ENCODE assay signal across 10 mouse cellular contexts in genomic region chr15:98614551-98614950, GRCm38 (mm10). TPM values are rescaled to one million over a fixed set of nuclear protein-coding genes. Genes with fewer than 3 reads are reported as not detected.
DNase-seq lines count a peak whose midpoint lies in the region; ATAC-seq and TF ChIP-seq lines count a peak whose summit lies in the region.
"Had no signal": no experiment of that assay in that cellular context is flagged by ENCODE, and none has a peak within 500 bp of the region (broad histone marks: within the 10 kb centered on the region; RNA-seq: fewer than 3 reads in every experiment).

No protein-coding gene starts in this region.

- 45% methylated on average over 9 of the region's 9 CpGs for WGBS in embryonic facial prominence, embryonic 12.5 days
- 73% methylated on average over 9 of the region's 9 CpGs for WGBS in embryonic facial prominence, embryonic 10.5 days
- 58% methylated on average over 9 of the region's 9 CpGs for WGBS in midbrain, embryonic 12.5 days
- WGBS in midbrain, embryonic 10.5 days: 74% methylated on average over 9 of the region's 9 CpGs
- 17% methylated on average over 9 of the region's 9 CpGs for WGBS in small intestine, adult 2 months

- H3K4me1 ChIP-seq in embryonic facial prominence, embryonic 12.5 days: peaks cover 12% of the 10 kb centered on the region; the same call in 1 of the 2 replicates
- H3K4me1 ChIP-seq in embryonic facial prominence, embryonic 10.5 days: peaks cover 24% of the 10 kb centered on the region
- peaks cover 12% of the 10 kb centered on the region for H3K4me1 ChIP-seq in midbrain, embryonic 12.5 days
- peaks cover 33% of the 10 kb centered on the region for H3K4me1 ChIP-seq in midbrain, embryonic 10.5 days
- H3K4me1 ChIP-seq in small intestine, adult 2 months (ENCODE audit: control insufficient read depth, insufficient read depth, insufficient read length, low read length): peaks cover 9% of the 10 kb centered on the region

- H3K4me2 ChIP-seq in embryonic facial prominence, embryonic 12.5 days (replicated peaks): no peak overlapping the region
- H3K4me2 ChIP-seq in midbrain, embryonic 12.5 days (replicated peaks): no peak overlapping the region

- no peak overlapping the region for H3K9ac ChIP-seq in embryonic facial prominence, embryonic 12.5 days
- H3K9ac ChIP-seq in midbrain, embryonic 12.5 days (replicated peaks): no peak overlapping the region

- TF ChIP-seq CTCF in small intestine, adult 2 months (IDR thresholded peaks at IDR 0.05; ENCODE audit: extremely low read depth, insufficient read length, insufficient replicate concordance, low read depth, low read length): no peak

- TF ChIP-seq POLR2A in small intestine, adult 2 months (IDR thresholded peaks at IDR 0.05; ENCODE audit: low read depth, low read length): no peak

- peaks cover 4% of the 10 kb centered on the region; the same call in 1 of the 2 replicates for H3K27me3 ChIP-seq in embryonic facial prominence, embryonic 12.5 days
- H3K27me3 ChIP-seq in embryonic facial prominence, embryonic 10.5 days (replicated peaks; ENCODE audit: low read depth, poor library complexity, severe bottlenecking): peaks cover 25% of the 10 kb centered on the region
- H3K27me3 ChIP-seq in midbrain, embryonic 12.5 days: peaks cover 27% of the 10 kb centered on the region
- H3K27me3 ChIP-seq in midbrain, embryonic 10.5 days (ENCODE audit: low read depth, poor library complexity, severe bottlenecking): peaks cover 38% of the 10 kb centered on the region
- no peaks in the 10 kb centered on the region for H3K27me3 ChIP-seq in small intestine, adult 2 months (ENCODE audit: control insufficient read depth, insufficient read depth, low read length)

- no peak overlapping the region for H3K4me3 ChIP-seq in embryonic facial prominence, embryonic 12.5 days
- H3K4me3 ChIP-seq in embryonic facial prominence, embryonic 10.5 days: no peak overlapping the region
- no peak overlapping the region for H3K4me3 ChIP-seq in midbrain, embryonic 12.5 days
- H3K4me3 ChIP-seq in midbrain, embryonic 10.5 days: no peak overlapping the region
- H3K4me3 ChIP-seq in small intestine, adult 2 months (ENCODE audit: low read depth, low read length): no peak overlapping the region

- peak overlapping the region; percentile 36; the same call in 1 of the 2 replicates for H3K27ac ChIP-seq in embryonic facial prominence, embryonic 12.5 days
- no peak overlapping the region for H3K27ac ChIP-seq in embryonic facial prominence, embryonic 10.5 days (replicated peaks)
- H3K27ac ChIP-seq in midbrain, embryonic 12.5 days (replicated peaks): peak overlapping the region; percentile 2; the same call in 1 of the 2 replicates
- no peak overlapping the region; the same call in 1 of the 2 replicates for H3K27ac ChIP-seq in midbrain, embryonic 10.5 days (replicated peaks)
- peak overlapping the region; percentile 89 for H3K27ac ChIP-seq in small intestine, adult 2 months (ENCODE audit: insufficient read depth, low read depth, low read length)

- DNase-seq in embryonic facial prominence, embryonic 10.5 days (ENCODE audit: low spot score): no peak
- no peak for DNase-seq in midbrain, embryonic 10.5 days (ENCODE audit: low spot score)
- peak; percentile 69 to 75 for DNase-seq in kidney, adult 8-10 months
- no peak for DNase-seq in urinary bladder, adult 2 months (ENCODE audit: low spot score)
- no peak for DNase-seq in layer of hippocampus, adult 8-10 months (ENCODE audit: low spot score in 2 of 2)

- H3K36me3 ChIP-seq in embryonic facial prominence, embryonic 12.5 days: no peaks in the 10 kb centered on the region
- H3K36me3 ChIP-seq in embryonic facial prominence, embryonic 10.5 days (replicated peaks): no peaks in the 10 kb centered on the region
- H3K36me3 ChIP-seq in midbrain, embryonic 12.5 days: no peaks in the 10 kb centered on the region
- H3K36me3 ChIP-seq in midbrain, embryonic 10.5 days: no peaks in the 10 kb centered on the region
- H3K36me3 ChIP-seq in small intestine, adult 2 months (ENCODE audit: control insufficient read depth, insufficient read depth, low read length): no peaks in the 10 kb centered on the region

- ATAC-seq in embryonic facial prominence, embryonic 12.5 days (ENCODE audit: insufficient number of reproducible peaks, insufficient read depth, low FRiP score, low TSS enrichment): no peak; the same call in 1 of the 2 replicates
- ATAC-seq in midbrain, embryonic 12.5 days (ENCODE audit: low FRiP score, low read depth): no peak

- no peaks in the 10 kb centered on the region for H3K9me3 ChIP-seq in embryonic facial prominence, embryonic 12.5 days
- peaks cover 4% of the 10 kb centered on the region; the same call in 1 of the 2 replicates for H3K9me3 ChIP-seq in embryonic facial prominence, embryonic 10.5 days
- no peaks in the 10 kb centered on the region for H3K9me3 ChIP-seq in midbrain, embryonic 12.5 days
- no peaks in the 10 kb centered on the region for H3K9me3 ChIP-seq in midbrain, embryonic 10.5 days (replicated peaks)

RNA-seq across cellular contexts. Expression of gene Adcy6, which starts 4.7 kb away (rescaled TPM):
- polyA plus RNA-seq in embryonic facial prominence, embryonic 12.5 days (2016; fragmentation: Nextera tagmentation; extraction: Ambion mirVana): 18.7 and 22.2 TPM in 2 replicates
- polyA plus RNA-seq in embryonic facial prominence, embryonic 10.5 days (2016; fragmentation: Nextera tagmentation; extraction: Ambion mirVana): 11.6 and 14.0 TPM in 2 replicates
- polyA plus RNA-seq in midbrain, embryonic 12.5 days (2016; fragmentation: Nextera tagmentation; extraction: Ambion mirVana): 15.6 and 17.2 TPM in 2 replicates
- 11.8 and 12.1 TPM in 2 replicates for polyA plus RNA-seq in midbrain, embryonic 10.5 days (2016; fragmentation: Nextera tagmentation; extraction: Ambion mirVana)
- polyA plus RNA-seq in small intestine, adult 2 months (2012; rRNA removed): 55.9 and 89.2 TPM in 2 replicates
- polyA plus RNA-seq in urinary bladder, adult 2 months (2012; rRNA removed): 43.2 and 53.3 TPM in 2 replicates
- total RNA-seq in layer of hippocampus, adult 8-10 months (2022): 10 to 100 TPM; 47.3 to 58.6 (median 52.2) TPM

RNA-seq across cellular contexts. Expression of gene Cacnb3, which starts 16.1 kb away (rescaled TPM):
- polyA plus RNA-seq in embryonic facial prominence, embryonic 12.5 days (2016; fragmentation: Nextera tagmentation; extraction: Ambion mirVana): 64.5 and 72.8 TPM in 2 replicates
- 32.3 and 37.0 TPM in 2 replicates for polyA plus RNA-seq in embryonic facial prominence, embryonic 10.5 days (2016; fragmentation: Nextera tagmentation; extraction: Ambion mirVana)
- polyA plus RNA-seq in midbrain, embryonic 12.5 days (2016; fragmentation: Nextera tagmentation; extraction: Ambion mirVana): 86.2 and 99.6 TPM in 2 replicates
- 36.1 and 50.9 TPM in 2 replicates for polyA plus RNA-seq in midbrain, embryonic 10.5 days (2016; fragmentation: Nextera tagmentation; extraction: Ambion mirVana)
- 19.1 and 40.2 TPM in 2 replicates for polyA plus RNA-seq in small intestine, adult 2 months (2012; rRNA removed)
- 75.2 and 79.8 TPM in 2 replicates for polyA plus RNA-seq in urinary bladder, adult 2 months (2012; rRNA removed)
- 100 to 1,000 TPM; 163 to 193 (median 176) TPM for total RNA-seq in layer of hippocampus, adult 8-10 months (2022)

RNA-seq across cellular contexts. Expression of gene 4930415O20Rik, which starts 43.7 kb away (rescaled TPM):
- polyA plus RNA-seq in embryonic facial prominence, embryonic 12.5 days (2016; fragmentation: Nextera tagmentation; extraction: Ambion mirVana): not detected in 2 replicates
- 0.39 TPM in 1 of 2 replicates, not detected in the other for polyA plus RNA-seq in embryonic facial prominence, embryonic 10.5 days (2016; fragmentation: Nextera tagmentation; extraction: Ambion mirVana)
- polyA plus RNA-seq in midbrain, embryonic 12.5 days (2016; fragmentation: Nextera tagmentation; extraction: Ambion mirVana): not detected in 2 replicates
- polyA plus RNA-seq in midbrain, embryonic 10.5 days (2016; fragmentation: Nextera tagmentation; extraction: Ambion mirVana): 0.43 TPM in 1 of 2 replicates, not detected in the other
- 0.46 and 2.7 TPM in 2 replicates for polyA plus RNA-seq in small intestine, adult 2 months (2012; rRNA removed)
- polyA plus RNA-seq in urinary bladder, adult 2 months (2012; rRNA removed): not detected in 2 replicates
- total RNA-seq in layer of hippocampus, adult 8-10 months (2022): not detected
- total RNA-seq: left cerebral cortex, postnatal 10 days had no signal
- polyA plus RNA-seq: neural tube, embryonic 11.5 days had no signal

RNA-seq across cellular contexts. Expression of gene Ccnt1, which starts 43.8 kb away (rescaled TPM):
- 58.0 and 58.9 TPM in 2 replicates for polyA plus RNA-seq in embryonic facial prominence, embryonic 12.5 days (2016; fragmentation: Nextera tagmentation; extraction: Ambion mirVana)
- 64.5 and 64.6 TPM in 2 replicates for polyA plus RNA-seq in embryonic facial prominence, embryonic 10.5 days (2016; fragmentation: Nextera tagmentation; extraction: Ambion mirVana)
- polyA plus RNA-seq in midbrain, embryonic 12.5 days (2016; fragmentation: Nextera tagmentation; extraction: Ambion mirVana): 63.3 and 63.9 TPM in 2 replicates
- polyA plus RNA-seq in midbrain, embryonic 10.5 days (2016; fragmentation: Nextera tagmentation; extraction: Ambion mirVana): 59.0 and 61.3 TPM in 2 replicates
- 3.6 and 5.2 TPM in 2 replicates for polyA plus RNA-seq in small intestine, adult 2 months (2012; rRNA removed)
- polyA plus RNA-seq in urinary bladder, adult 2 months (2012; rRNA removed): 14.3 and 16.4 TPM in 2 replicates
- total RNA-seq in layer of hippocampus, adult 8-10 months (2022): 10 to 100 TPM; 37.3 to 43.8 (median 42.7) TPM

RNA-seq across cellular contexts. Expression of gene Ddx23, which starts 48.1 kb away (rescaled TPM):
- polyA plus RNA-seq in embryonic facial prominence, embryonic 12.5 days (2016; fragmentation: Nextera tagmentation; extraction: Ambion mirVana): 28.8 and 29.8 TPM in 2 replicates
- 31.2 and 32.1 TPM in 2 replicates for polyA plus RNA-seq in embryonic facial prominence, embryonic 10.5 days (2016; fragmentation: Nextera tagmentation; extraction: Ambion mirVana)
- polyA plus RNA-seq in midbrain, embryonic 12.5 days (2016; fragmentation: Nextera tagmentation; extraction: Ambion mirVana): 24.4 and 29.3 TPM in 2 replicates
- 27.2 and 30.8 TPM in 2 replicates for polyA plus RNA-seq in midbrain, embryonic 10.5 days (2016; fragmentation: Nextera tagmentation; extraction: Ambion mirVana)
- polyA plus RNA-seq in small intestine, adult 2 months (2012; rRNA removed): 13.6 and 24.3 TPM in 2 replicates
- polyA plus RNA-seq in urinary bladder, adult 2 months (2012; rRNA removed): 34.0 and 45.1 TPM in 2 replicates
- 10 to 100 TPM; 76.3 to 89.4 (median 85.9) TPM for total RNA-seq in layer of hippocampus, adult 8-10 months (2022)

Comparison
In these comparisons a context has a peak if more than half of its experiments do, and no peak if none do; other contexts are left out.
1. H3K27ac ChIP-seq: peak in embryonic facial prominence, embryonic 12.5 days (single experiment), midbrain, embryonic 12.5 days (single experiment) and small intestine, adult 2 months (single experiment); none in embryonic facial prominence, embryonic 10.5 days (single experiment) and midbrain, embryonic 10.5 days (single experiment).
2. DNase-seq: peak in kidney, adult 8-10 months (2 of 2); none in embryonic facial prominence, embryonic 10.5 days (single experiment), midbrain, embryonic 10.5 days (single experiment), urinary bladder, adult 2 months (single experiment) and layer of hippocampus, adult 8-10 months (0 of 2).